Mouse (Mus musculus) stomach, embryonic 15.5 days (tissue): ENCODE measurements at regions not wholly inside any gene's neighbourhood (a gene's known extent, or its start where the extent isn't known, plus 50 kb on each side); places are given as distances from the start of the nearest gene placed in this dataset.
"Not testable (repeated sequence)": the region's sequence is repeated elsewhere in the genome, so short reads cannot be mapped to it uniquely, and the experiment has no call there.

Experiments
- ATAC-seq: fragments of 200-750 bp; cut with Nextera tagmentation; 2 replicates; pipeline ENCODE4 v1.8.0; 2017; ENCODE audit warnings: low read depth, moderate number of reproducible peaks, moderate TSS enrichment; ENCODE audit not compliant: insufficient read depth, low FRiP score
- H3K27ac ChIP-seq: fragments of 300-500 bp; sonication (generic); 2 replicates; pipeline ENCODE4 v1.5.1; 2015; ENCODE audit warnings: mild to moderate bottlenecking, inconsistent platforms
- H3K27me3 ChIP-seq: fragments of 300-500 bp; sonication (generic); replicated peaks from 2 replicates; pipeline ENCODE4 v1.6.1; 2015; ENCODE audit warnings: inconsistent platforms
- H3K36me3 ChIP-seq: fragments of 300-500 bp; sonication (generic); 2 replicates; pipeline ENCODE4 v1.6.1; 2015; ENCODE audit warnings: inconsistent platforms
- H3K4me1 ChIP-seq: fragments of 300-500 bp; sonication (generic); 2 replicates; pipeline ENCODE4 v1.6.1; 2015; ENCODE audit warnings: inconsistent platforms
- H3K4me2 ChIP-seq: fragments of 300-500 bp; sonication (generic); 2 replicates; pipeline ENCODE4 v1.6.1; 2015; ENCODE audit warnings: mild to moderate bottlenecking, inconsistent platforms
- H3K4me3 ChIP-seq: fragments of 300-500 bp; sonication (generic); replicated peaks from 2 replicates; pipeline ENCODE4 v1.5.1; 2015; ENCODE audit warnings: inconsistent platforms
- H3K9ac ChIP-seq: fragments of 300-500 bp; sonication (generic); 2 replicates; pipeline ENCODE4 v1.6.1; 2015; ENCODE audit warnings: inconsistent platforms
- H3K9me3 ChIP-seq: fragments of 300-500 bp; sonication (generic); 2 replicates; pipeline ENCODE4 v1.6.1; 2016; ENCODE audit warnings: inconsistent platforms
- WGBS: fragments of 180-500 bp; shearing (Covaris S2); methylation state at CpG from one replicate; pipeline ENCODE4 v1.1.7; 2015; 5-methylcytosine and 5-hydroxymethylcytosine counted together

- H3K27me3 ChIP-seq, result no peaks in the 10 kb centered on the region
- no peak overlapping the region for H3K4me2 ChIP-seq
- H3K36me3 ChIP-seq, result no peaks in the 10 kb centered on the region
- no peak for ATAC-seq
- WGBS, result 32% methylated on average over 3 of the region's 3 CpGs
- H3K9ac ChIP-seq, result no peak overlapping the region
- H3K27ac ChIP-seq, result no peak overlapping the region
- H3K9me3 ChIP-seq, result peaks cover 24% of the 10 kb centered on the region; the same call in 1 of the 2 replicates
- no peak overlapping the region for H3K4me3 ChIP-seq
- H3K4me1 ChIP-seq, result no peaks in the 10 kb centered on the region
Measured at GRCm38 (mm10) chr4:3064571-3064970, 102.5 kb upstream of the Vmn1r2 start.

- not testable (repeated sequence) for H3K36me3 ChIP-seq, H3K4me1 ChIP-seq, H3K27me3 ChIP-seq, ATAC-seq, H3K27ac ChIP-seq, H3K4me3 ChIP-seq, H3K4me2 ChIP-seq, H3K9ac ChIP-seq
- 70% methylated on average over 3 of the region's 3 CpGs for WGBS
- peaks cover 22% of the 10 kb centered on the region; the same call in 1 of the 2 replicates for H3K9me3 ChIP-seq
Measured at GRCm38 (mm10) chr4:3065335-3065734, 101.8 kb upstream of the Vmn1r2 start.

- ATAC-seq, result no peak
- WGBS, result 76% methylated on average over 5 of the region's 5 CpGs
- Histone ChIP-seq H3K36me3 (no peaks in the 10 kb centered on the region), H3K27me3 (no peaks in the 10 kb centered on the region), H3K4me2 (no peak overlapping the region), H3K27ac (no peak overlapping the region), H3K4me3 (no peak overlapping the region), H3K9ac (no peak overlapping the region), H3K9me3 (peaks cover 22% of the 10 kb centered on the region; the same call in 1 of the 2 replicates), H3K4me1 (no peaks in the 10 kb centered on the region)
Measured at GRCm38 (mm10) chr4:3066051-3066736, 100.9 kb upstream of the Vmn1r2 start.

GRCm38 (mm10) chr4:3067265-3067664 is 99.9 kb upstream of the Vmn1r2 start:
- Histone ChIP-seq H3K4me1 (no peaks in the 10 kb centered on the region), H3K27ac (no peak overlapping the region), H3K4me3 (no peak overlapping the region), H3K36me3 (no peaks in the 10 kb centered on the region), H3K9ac (no peak overlapping the region), H3K27me3 (no peaks in the 10 kb centered on the region), H3K9me3 (peaks cover 26% of the 10 kb centered on the region; the same call in 1 of the 2 replicates), H3K4me2 (no peak overlapping the region)
- 49% methylated on average over 2 of the region's 2 CpGs for WGBS
- ATAC-seq, result 0 out of 2 replicates have a peak, but pooled peaks have one; percentile 6

GRCm38 (mm10) chr4:3067666-3068065 is 99.5 kb upstream of the Vmn1r2 start:
- Histone ChIP-seq H3K9ac (no peak overlapping the region), H3K36me3 (no peaks in the 10 kb centered on the region), H3K4me1 (no peaks in the 10 kb centered on the region), H3K27me3 (no peaks in the 10 kb centered on the region), H3K4me2 (no peak overlapping the region), H3K9me3 (peaks cover 25% of the 10 kb centered on the region; the same call in 1 of the 2 replicates), H3K27ac (no peak overlapping the region), H3K4me3 (no peak overlapping the region)
- peak; percentile 32 for ATAC-seq
- 24% methylated on average over 2 of the region's 2 CpGs for WGBS

GRCm38 (mm10) chr4:3068306-3069223 is 98.6 kb upstream of the Vmn1r2 start:
- peaks cover 17% of the 10 kb centered on the region; the same call in 1 of the 2 replicates for H3K9me3 ChIP-seq
- H3K4me3 ChIP-seq, result no peak overlapping the region
- no peak overlapping the region for H3K27ac ChIP-seq
- H3K4me1 ChIP-seq, result no peaks in the 10 kb centered on the region
- no peak overlapping the region for H3K9ac ChIP-seq
- no peak for ATAC-seq
- no peak overlapping the region for H3K4me2 ChIP-seq
- H3K36me3 ChIP-seq, result no peaks in the 10 kb centered on the region
- H3K27me3 ChIP-seq, result no peaks in the 10 kb centered on the region
- 81% methylated on average over 6 of the region's 6 CpGs for WGBS

- Histone ChIP-seq H3K4me2 (no peak overlapping the region), H3K4me1 (no peaks in the 10 kb centered on the region), H3K9ac (no peak overlapping the region), H3K9me3 (peaks cover 12% of the 10 kb centered on the region; the same call in 1 of the 2 replicates), H3K4me3 (no peak overlapping the region), H3K27ac (no peak overlapping the region), H3K36me3 (no peaks in the 10 kb centered on the region), H3K27me3 (no peaks in the 10 kb centered on the region)
- peak; percentile 29 for ATAC-seq
- WGBS, result 42% methylated on average over 1 of the region's 1 CpGs
Measured at GRCm38 (mm10) chr4:3069341-3069740, 97.8 kb upstream of the Vmn1r2 start.

GRCm38 (mm10) chr4:3071326-3071725 is 95.8 kb upstream of the Vmn1r2 start:
- not testable (repeated sequence) for H3K36me3 ChIP-seq, H3K9ac ChIP-seq, ATAC-seq, H3K27ac ChIP-seq, H3K4me3 ChIP-seq, H3K4me1 ChIP-seq, H3K27me3 ChIP-seq, H3K4me2 ChIP-seq
- peaks cover 12% of the 10 kb centered on the region; the same call in 1 of the 2 replicates for H3K9me3 ChIP-seq
- WGBS, result 74% methylated on average over 6 of the region's 6 CpGs

- Histone ChIP-seq H3K36me3 (no peaks in the 10 kb centered on the region), H3K4me3 (no peak overlapping the region), H3K9me3 (0 out of 2 replicates have a peak, but pooled peaks cover 13% of the 10 kb centered on the region), H3K27ac (no peak overlapping the region), H3K27me3 (no peaks in the 10 kb centered on the region), H3K9ac (no peak overlapping the region), H3K4me1 (no peaks in the 10 kb centered on the region), H3K4me2 (no peak overlapping the region)
- WGBS, result 84% methylated on average over 1 of the region's 1 CpGs
- ATAC-seq, result no peak
Measured at GRCm38 (mm10) chr4:3079901-3080300, 87.2 kb upstream of the Vmn1r2 start.

- H3K27ac ChIP-seq, result no peak overlapping the region
- H3K27me3 ChIP-seq, result no peaks in the 10 kb centered on the region
- no peaks in the 10 kb centered on the region for H3K4me1 ChIP-seq
- no peaks in the 10 kb centered on the region for H3K36me3 ChIP-seq
- H3K9me3 ChIP-seq, result peaks cover 16% of the 10 kb centered on the region; the same call in 1 of the 2 replicates
- peak; percentile 24; the same call in 1 of the 2 replicates for ATAC-seq
- H3K4me3 ChIP-seq, result no peak overlapping the region
- no peak overlapping the region for H3K9ac ChIP-seq
- WGBS, result 58% methylated on average over 7 of the region's 7 CpGs
- H3K4me2 ChIP-seq, result no peak overlapping the region
Measured at GRCm38 (mm10) chr4:3080385-3081125, 86.6 kb upstream of the Vmn1r2 start.

GRCm38 (mm10) chr4:3081148-3081952 is 85.8 kb upstream of the Vmn1r2 start:
- Histone ChIP-seq H3K4me1 (no peaks in the 10 kb centered on the region), H3K4me2 (no peak overlapping the region), H3K9ac (no peak overlapping the region), H3K27me3 (no peaks in the 10 kb centered on the region), H3K9me3 (peaks cover 18% of the 10 kb centered on the region; the same call in 1 of the 2 replicates), H3K36me3 (no peaks in the 10 kb centered on the region), H3K27ac (no peak overlapping the region), H3K4me3 (no peak overlapping the region)
- WGBS, result 55% methylated on average over 6 of the region's 6 CpGs
- peak; percentile 11; the same call in 1 of the 2 replicates for ATAC-seq
